Mouse (Mus musculus): Measurements from ENCODE around the gene Hmga1.
A peak's percentile ranks its signal among the peaks of the same experiment; 100 is the strongest.

Hmga1 gene

GRCm38 (mm10) chr17:27556315-27557011 is at the start of gene Hmga1:
Gene Hmga1 (plus strand): TSS chr17:27556497.
- peak; percentile 77 to 89 for DNase-seq (ENCODE audit: low read depth in 1 of 2, low spot score in 2 of 2)

- DNase-seq (ENCODE audit: low read depth in 1 of 2, low spot score in 2 of 2), result no peak
These were observed 49.3 kb upstream of the Hmga1 start for GRCm38 (mm10) chr17:27506871-27507590.

- DNase-seq (ENCODE audit: low read depth in 1 of 2, low spot score in 2 of 2), result no peak
These were observed 48.7 kb upstream of the Hmga1 start for GRCm38 (mm10) chr17:27507591-27507945.

DNA sequence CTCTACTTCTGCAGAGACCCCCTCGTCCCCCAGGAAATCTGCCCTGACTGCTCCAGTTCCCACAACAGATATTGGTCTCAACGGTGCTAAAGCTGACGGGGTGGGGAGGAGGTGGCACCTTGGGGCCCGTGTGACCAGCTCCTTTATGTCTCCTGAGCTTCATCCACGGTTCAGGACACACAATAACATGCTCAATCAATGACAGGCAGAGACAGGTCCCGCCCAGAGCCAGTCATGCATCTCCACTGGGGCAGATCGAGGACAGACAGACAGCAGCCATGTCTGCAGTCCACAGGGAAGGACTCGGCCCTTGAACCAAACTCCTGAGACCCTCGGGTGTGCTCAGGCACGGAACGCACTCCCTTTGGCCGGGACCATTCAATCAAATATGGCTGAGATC is 48.3 kb upstream of the Hmga1 start:
- no peak for DNase-seq (ENCODE audit: low read depth in 1 of 2, low spot score in 2 of 2)

- no peak for DNase-seq (ENCODE audit: low read depth in 1 of 2, low spot score in 2 of 2)
These were observed 47.8 kb upstream of the Hmga1 start for GRCm38 (mm10) chr17:27508513-27508912.

DNA sequence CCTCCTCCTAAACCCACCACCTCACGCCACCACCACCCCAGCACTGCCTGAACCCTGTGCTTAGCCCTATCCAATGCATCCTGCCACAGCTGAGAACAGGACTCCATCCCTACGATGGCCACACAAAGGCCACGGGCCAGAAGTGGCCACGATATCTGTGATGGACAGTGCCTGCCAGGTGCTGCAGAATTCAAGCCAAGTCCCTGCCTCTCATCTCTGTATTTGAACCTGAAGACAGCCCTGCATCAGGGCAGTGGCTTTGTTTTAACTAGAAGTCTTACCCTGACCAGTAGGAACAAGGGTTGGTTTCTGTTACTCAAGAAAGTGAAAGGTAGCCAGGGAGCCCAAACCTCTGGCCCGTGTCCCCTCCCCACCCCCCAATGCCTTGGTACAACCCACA is 47.2 kb upstream of the Hmga1 start:
- DNase-seq (ENCODE audit: low read depth in 1 of 2, low spot score in 2 of 2), result no peak

- DNase-seq (ENCODE audit: low read depth in 1 of 2, low spot score in 2 of 2), result no peak
These were observed 45.8 kb upstream of the Hmga1 start for GRCm38 (mm10) chr17:27510258-27511124.

DNA sequence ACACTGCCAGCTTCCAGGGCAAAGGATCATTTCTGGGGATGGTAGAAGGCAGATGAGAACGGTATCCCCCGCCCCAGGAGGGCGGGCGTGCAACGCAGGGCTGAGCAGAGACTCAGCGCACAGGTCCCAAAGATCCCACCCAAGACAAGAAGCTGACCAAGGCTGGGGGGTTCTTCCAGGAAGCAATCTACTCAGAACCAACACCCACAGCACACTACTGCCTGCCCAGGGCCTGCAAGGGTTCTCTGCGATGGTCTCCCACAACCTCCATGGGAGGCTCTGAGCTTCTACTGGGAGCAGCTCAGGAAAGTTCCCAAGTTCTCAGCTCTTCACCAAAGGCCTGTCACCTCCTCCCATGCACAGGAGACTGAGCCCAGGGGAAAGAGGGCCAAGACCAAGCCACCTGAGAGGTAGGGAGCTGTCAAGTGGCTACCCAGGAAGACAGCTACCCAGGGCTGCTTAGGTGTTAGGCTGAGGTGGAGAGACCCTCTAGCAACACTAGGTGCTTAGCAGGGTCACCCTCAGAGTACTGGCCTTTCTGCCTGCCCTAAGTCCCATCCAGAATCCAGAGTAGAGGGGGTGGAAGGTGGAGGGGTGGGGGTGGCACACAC is 45.1 kb upstream of the Hmga1 start:
- no peak for DNase-seq (ENCODE audit: low read depth in 1 of 2, low spot score in 2 of 2)

DNA sequence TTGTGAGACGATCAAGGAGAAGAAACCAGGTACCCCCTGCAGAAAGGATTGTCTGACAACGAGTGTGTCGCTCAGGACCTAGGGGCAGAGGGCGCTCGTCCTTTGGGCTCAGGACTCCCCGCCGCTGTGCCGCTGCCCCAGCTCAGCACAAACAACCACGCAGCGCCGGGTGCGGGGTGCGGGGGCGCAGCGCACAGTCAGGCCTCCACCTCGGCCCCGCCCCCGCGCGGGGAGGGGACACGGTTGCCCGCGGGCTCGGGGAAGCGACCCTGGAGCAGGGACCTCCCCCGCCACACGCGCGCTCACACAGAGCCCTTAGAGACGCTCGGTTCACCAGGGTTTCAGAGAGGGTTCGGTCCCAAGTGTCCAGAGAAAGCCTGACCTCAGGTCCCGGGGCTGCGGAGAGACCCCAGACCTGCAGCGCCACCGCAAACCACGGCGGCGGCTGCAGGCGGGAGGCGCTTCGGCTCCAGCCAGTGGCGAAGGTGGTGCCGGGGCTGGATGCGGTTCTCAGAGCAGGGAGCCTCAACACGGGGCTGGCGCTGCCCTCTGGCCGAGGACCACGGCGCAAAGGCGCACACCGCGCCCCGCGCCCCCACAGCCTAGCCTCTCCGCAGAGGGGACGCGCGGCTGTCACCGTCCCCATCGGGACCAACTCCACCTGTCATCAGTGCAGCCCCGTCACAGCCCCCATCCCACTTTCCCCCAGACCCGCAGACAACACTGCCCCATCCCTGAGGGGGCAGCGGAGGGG is 44.3 kb upstream of the Hmga1 start:
- DNase-seq (ENCODE audit: low read depth in 1 of 2, low spot score in 2 of 2), result no peak

DNA sequence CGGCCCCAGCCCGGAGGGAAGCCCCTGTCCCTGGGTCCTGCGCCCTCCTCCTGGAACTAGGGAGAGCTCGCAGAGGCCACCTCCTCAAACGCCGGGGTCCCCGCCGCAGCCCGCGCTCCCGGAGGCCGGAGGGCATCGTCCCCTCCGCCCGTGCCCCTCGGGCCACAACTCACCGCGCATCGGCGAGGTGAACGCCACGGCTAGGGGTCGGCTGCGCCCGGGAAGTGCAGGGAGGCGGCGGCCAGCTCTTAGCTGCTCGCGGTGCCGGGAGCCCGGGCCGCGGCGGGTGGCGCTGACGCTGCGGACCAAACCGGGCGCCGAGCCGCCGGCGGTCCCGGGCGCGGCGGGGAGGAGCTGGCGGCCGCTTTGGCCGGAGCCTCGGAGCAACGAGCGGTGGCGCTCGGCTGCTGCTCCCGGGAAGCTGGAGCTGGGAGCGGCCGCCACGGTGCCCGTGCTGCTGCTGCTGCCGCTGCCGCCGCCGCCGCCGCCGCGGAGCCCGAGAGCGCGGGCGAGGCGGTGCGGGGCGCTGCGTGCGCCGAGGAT is 43.6 kb upstream of the Hmga1 start:
- no peak for DNase-seq (ENCODE audit: low read depth in 1 of 2, low spot score in 2 of 2)

GRCm38 (mm10) chr17:27513279-27513915 is 42.9 kb upstream of the Hmga1 start:
- no peak for DNase-seq (ENCODE audit: low read depth in 1 of 2, low spot score in 2 of 2)

DNA sequence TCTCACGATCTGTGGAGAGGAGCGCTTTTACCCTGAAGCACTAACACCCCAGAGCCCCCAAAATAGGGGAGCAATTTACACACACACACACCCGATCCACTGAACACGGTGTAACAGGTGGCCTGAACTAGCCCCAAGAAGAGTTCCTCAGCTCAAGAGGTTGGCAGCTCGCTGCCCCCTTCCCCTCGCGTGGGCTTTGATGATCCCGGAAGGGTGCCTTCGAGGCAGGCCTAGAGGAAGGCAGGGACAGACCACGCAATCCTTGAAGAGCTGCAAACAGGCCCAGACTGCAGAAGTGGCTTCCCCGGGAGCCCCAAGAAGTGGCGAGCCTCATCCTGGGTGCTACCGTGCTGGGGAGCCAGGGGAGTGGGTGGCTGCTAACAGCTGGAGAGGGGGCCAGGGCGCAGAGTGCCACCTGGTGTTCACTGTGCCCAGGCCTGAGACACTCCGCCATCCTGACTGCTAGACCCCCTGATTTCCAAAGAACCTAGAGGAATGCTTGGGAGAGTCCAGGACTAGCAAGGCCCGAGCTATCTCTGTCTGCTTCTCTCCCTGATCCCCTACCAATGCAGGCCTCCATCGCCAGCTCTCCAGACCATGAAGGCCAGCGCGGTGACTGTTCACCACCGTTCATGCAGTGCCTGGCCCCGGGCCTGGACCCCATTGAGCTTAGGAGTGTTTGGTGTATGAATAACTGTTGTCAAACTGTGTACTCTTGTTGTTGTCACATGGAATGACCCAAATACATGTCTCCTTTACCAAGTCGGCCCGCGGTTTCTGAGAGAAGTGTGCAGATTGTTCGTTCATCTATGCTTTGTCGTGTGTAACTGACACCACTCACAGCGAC is 42.2 kb upstream of the Hmga1 start:
- no peak for DNase-seq (ENCODE audit: low read depth in 1 of 2, low spot score in 2 of 2)

DNA sequence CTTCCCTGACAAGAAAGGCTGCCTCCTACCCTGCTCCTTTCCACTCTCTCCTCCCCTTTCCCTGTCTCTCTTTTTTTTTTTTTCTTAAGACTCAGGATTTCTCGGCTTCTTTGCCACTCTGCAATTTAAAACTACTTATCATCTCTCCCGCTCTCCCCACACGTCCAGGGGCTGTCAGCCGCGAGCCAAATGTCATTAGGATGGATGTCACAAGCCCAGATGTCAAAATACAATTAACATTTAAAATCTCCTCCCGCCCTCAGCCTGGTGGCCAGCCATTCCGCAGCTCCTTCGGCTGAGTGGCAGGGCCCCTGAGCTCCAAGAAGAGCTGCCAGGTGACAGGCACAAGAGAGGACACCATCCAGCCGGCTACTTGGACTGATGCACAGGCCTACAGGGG is 38.0 kb upstream of the Hmga1 start:
- no peak for DNase-seq (ENCODE audit: low read depth in 1 of 2, low spot score in 2 of 2)

- DNase-seq (ENCODE audit: low read depth in 1 of 2, low spot score in 2 of 2), result no peak
These were observed 37.3 kb upstream of the Hmga1 start for GRCm38 (mm10) chr17:27518700-27519595.

- no peak for DNase-seq (ENCODE audit: low read depth in 1 of 2, low spot score in 2 of 2)
These were observed 35.7 kb upstream of the Hmga1 start for GRCm38 (mm10) chr17:27520557-27520956.

DNA sequence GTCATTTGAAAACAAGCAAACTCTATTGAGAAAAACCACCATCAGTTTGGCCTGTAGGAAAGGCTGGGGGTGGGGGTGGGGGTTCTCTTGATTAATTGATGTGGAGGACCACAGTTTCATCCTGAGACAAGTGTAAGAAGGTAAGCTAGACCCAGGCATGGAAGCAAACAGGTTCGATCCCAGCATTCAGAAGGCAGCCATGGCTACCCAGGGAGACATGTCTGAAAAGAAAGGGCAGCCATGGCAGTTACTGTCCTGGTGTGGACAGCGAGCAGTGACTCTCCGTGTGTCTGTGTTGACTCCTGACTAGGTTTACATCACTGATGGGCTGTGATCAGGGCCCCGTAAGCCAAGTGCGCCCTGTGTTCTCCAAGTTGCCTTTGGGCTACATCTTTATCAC is 35.0 kb upstream of the Hmga1 start, which contains the start of gene Grm4:
Grm4 (minus strand) TSS at position 101 of the 400 bp plus-strand sequence.
- no peak for DNase-seq (ENCODE audit: low read depth in 1 of 2, low spot score in 2 of 2)

DNA sequence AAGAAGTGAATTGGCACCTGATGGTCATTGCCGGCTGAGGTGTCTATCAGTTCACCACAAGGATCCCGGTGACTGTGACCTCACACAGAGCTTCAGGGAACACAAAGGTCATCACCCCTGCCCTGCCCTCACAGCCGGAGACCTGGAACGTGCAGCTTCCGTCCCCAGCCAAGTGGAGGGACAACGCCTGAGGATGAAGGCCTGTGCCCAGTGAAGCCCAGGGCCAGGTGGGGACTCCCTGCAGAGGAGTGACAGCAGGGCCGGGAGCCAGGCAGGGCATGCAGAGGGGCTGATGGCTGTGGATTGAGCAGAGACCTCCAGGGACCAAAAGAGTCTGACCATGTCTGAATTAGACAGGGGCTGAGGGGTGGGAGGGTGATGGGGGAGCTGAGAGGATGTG is 33.2 kb upstream of the Hmga1 start:
- no peak for DNase-seq (ENCODE audit: low read depth in 1 of 2, low spot score in 2 of 2)

DNA sequence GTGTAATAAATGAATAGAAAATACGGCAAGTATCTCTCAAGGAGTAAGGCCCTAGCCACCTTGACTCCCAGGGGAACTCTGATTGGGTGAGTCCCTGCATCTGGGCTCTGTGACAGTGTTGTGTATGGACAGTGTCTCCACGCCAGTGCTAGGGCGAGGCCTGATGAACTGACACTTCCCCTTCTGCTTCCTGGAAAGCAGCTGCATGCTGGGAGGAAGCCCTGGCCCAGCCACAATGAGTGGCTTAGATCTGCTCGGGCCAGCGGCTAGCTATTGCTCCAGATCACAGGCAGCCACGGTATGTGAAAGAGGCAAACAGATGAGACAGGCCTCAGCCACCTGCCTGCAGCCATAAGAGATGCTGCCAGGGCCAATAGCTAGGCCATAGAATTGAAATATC is 29.1 kb upstream of the Hmga1 start:
- DNase-seq (ENCODE audit: low read depth in 1 of 2, low spot score in 2 of 2), result no peak

All from monocyte, adult 2 months (primary cell).